Mouse (Mus musculus): Measurements from ENCODE around the gene Arid3a.

- TF ChIP-seq CHD1 (IDR thresholded peaks at IDR 0.05; ENCODE audit: low read depth, low read length) (no peak), USF1 (IDR thresholded peaks at IDR 0.05; ENCODE audit: low read depth, low read length) (no peak), CTCF (IDR thresholded peaks at IDR 0.05 in 2 of 3, conservative IDR thresholded peaks at IDR 0.05 in 1 of 3; ENCODE audit: control insufficient read depth in 1 of 3, insufficient read depth in 1 of 3, low read depth in 2 of 3, low read length in 3 of 3, poor library complexity in 1 of 3, severe bottlenecking in 1 of 3) (no peak), CHD2 (IDR thresholded peaks at IDR 0.05; ENCODE audit: low read length) (no peak), UBTF (IDR thresholded peaks at IDR 0.05; ENCODE audit: borderline replicate concordance, insufficient read depth, low read depth, low read length) (no peak), POLR2A (IDR thresholded peaks at IDR 0.05; ENCODE audit: control insufficient read depth in 1 of 2, insufficient read depth in 1 of 2, low read depth in 1 of 2, low read length in 2 of 2, poor library complexity in 1 of 2) (no peak), GATA1 (IDR thresholded peaks at IDR 0.05; ENCODE audit: low read depth, low read length) (no peak), NELFE (IDR thresholded peaks at IDR 0.05; ENCODE audit: low read depth, low read length) (no peak), ZNF384 (IDR thresholded peaks at IDR 0.05; ENCODE audit: low read depth, low read length) (no peak), EP300 (IDR thresholded peaks at IDR 0.05; ENCODE audit: low read depth in 1 of 2, low read length in 2 of 2) (no peak), TCF12 (IDR thresholded peaks at IDR 0.05; ENCODE audit: low read depth, low read length) (no peak), RAD21 (IDR thresholded peaks at IDR 0.05; ENCODE audit: low read depth, low read length) (no peak), ZKSCAN1 (IDR thresholded peaks at IDR 0.05; ENCODE audit: low read depth, low read length) (no peak)
Measured at GRCm38 (mm10) chr10:79991099-79991498, 64.3 kb downstream of the Arid3a start.
